Mouse (Mus musculus): ENCODE results near the gene Med13l. TPM values are rescaled to one million over a fixed set of nuclear protein-coding genes. Genes with fewer than 3 reads are reported as not detected.

Gene Med13l
- 7.3 and 7.4 TPM in 2 replicates for polyA plus RNA-seq (2012; rRNA removed)

DNA sequence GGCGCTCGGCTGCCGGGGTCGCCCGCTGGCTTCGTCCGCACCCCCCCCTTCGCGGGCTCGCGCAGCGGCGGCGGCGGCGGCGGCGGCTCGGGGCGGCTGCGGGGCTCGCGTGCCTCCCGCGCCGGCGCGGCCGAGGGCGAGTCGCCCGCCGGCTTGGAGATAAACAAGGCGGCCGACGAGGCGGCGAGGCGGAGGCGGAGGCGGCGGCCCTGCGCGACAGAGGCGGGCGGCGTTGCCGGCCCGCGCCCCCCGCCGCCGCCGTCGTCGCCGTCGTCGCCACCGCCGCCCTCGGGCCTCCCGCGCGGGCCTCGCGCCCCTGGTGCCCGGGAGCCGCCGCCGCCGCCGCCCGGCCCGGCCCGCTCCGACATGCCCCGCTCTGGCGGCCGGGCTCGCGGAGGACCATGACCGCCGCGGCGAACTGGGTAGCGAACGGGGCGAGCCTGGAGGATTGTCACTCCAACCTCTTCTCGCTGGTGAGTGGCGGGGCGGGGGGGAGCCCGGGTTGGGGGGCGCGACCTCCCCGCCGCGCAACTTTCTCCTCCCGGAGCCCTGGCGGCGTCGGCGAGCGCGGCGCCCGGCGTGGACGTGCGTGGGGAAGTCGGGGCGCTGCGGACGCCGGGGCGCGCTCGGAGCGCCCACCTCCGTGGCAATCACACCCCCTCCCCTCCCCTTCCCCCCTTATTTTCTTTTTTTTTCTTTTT is at the start of gene Med13l:
Med13l (plus strand) TSS at position 295 of the 701 bp plus-strand sequence.
- Histone ChIP-seq H3K36me3 (ENCODE audit: control insufficient read depth, insufficient read depth, low read length) (no peaks in the 10 kb centered on the region), H3K27me3 (ENCODE audit: control insufficient read depth, insufficient read depth, low read length) (no peaks in the 10 kb centered on the region), H3K27ac (ENCODE audit: control insufficient read depth, insufficient read depth, low read depth, low read length) (peak within 1 kb of the TSS; percentile 71), H3K4me1 (ENCODE audit: control insufficient read depth, insufficient read depth, low read length) (peaks cover 11% of the 10 kb centered on the region), H3K4me3 (ENCODE audit: control insufficient read depth, low read depth, low read length) (peak within 1 kb of the TSS; percentile 92)
- TF ChIP-seq CTCF (IDR thresholded peaks at IDR 0.05; ENCODE audit: control insufficient read depth, insufficient read depth, insufficient replicate concordance, low read depth, low read length) (no peak), POLR2A (IDR thresholded peaks at IDR 0.05; ENCODE audit: control insufficient read depth, low read depth, low read length) (no peak)

DNA sequence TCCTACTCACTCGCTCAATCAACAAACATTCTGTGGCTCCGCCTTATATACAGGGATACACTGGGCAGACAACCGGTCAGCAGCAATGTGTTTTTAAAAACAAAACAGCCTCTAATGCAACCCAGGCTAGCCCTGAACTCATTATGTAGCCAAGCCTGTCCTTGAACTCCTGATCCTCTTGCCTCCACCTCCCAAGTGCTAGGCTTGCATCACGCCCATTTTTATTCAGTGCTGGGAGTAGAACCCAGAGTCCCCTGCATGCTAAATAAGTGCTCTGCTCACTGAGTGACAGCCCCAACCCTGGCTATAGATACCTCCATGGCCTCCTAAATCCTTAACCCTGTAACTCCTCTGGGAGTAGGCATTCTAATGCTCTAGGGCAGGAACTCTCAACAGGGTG is 49.5 kb upstream of the Med13l start:
- Histone ChIP-seq H3K4me3 (ENCODE audit: control insufficient read depth, low read depth, low read length) (no peak overlapping the region), H3K27me3 (ENCODE audit: control insufficient read depth, insufficient read depth, low read length) (no peaks in the 10 kb centered on the region), H3K4me1 (ENCODE audit: control insufficient read depth, insufficient read depth, low read length) (peaks cover 12% of the 10 kb centered on the region), H3K36me3 (ENCODE audit: control insufficient read depth, insufficient read depth, low read length) (no peaks in the 10 kb centered on the region), H3K27ac (ENCODE audit: control insufficient read depth, insufficient read depth, low read depth, low read length) (no peak overlapping the region)
- TF ChIP-seq POLR2A (IDR thresholded peaks at IDR 0.05; ENCODE audit: control insufficient read depth, low read depth, low read length) (no peak), CTCF (IDR thresholded peaks at IDR 0.05; ENCODE audit: control insufficient read depth, insufficient read depth, insufficient replicate concordance, low read depth, low read length) (no peak)

DNA sequence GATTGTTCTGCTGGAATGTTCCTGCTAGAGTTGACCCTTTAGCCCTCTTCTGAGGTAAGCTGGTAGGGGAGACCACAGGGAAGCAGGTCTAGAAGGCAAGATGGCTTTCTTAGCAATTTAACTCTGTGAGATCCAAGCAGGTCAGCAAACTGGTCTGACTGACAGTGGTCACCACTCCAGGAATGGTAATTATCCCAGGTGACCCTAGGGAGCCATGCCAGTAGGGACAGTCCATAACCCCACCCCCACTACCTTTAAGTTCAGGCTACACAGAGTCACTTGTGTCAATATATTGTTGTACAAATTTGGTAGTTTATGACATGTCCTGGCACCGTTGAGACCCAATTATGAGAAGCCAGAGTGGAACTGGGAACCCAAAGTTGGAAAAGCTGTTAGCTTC is 47.5 kb upstream of the Med13l start:
- H3K27ac ChIP-seq (ENCODE audit: control insufficient read depth, insufficient read depth, low read depth, low read length) = no peak overlapping the region

DNA sequence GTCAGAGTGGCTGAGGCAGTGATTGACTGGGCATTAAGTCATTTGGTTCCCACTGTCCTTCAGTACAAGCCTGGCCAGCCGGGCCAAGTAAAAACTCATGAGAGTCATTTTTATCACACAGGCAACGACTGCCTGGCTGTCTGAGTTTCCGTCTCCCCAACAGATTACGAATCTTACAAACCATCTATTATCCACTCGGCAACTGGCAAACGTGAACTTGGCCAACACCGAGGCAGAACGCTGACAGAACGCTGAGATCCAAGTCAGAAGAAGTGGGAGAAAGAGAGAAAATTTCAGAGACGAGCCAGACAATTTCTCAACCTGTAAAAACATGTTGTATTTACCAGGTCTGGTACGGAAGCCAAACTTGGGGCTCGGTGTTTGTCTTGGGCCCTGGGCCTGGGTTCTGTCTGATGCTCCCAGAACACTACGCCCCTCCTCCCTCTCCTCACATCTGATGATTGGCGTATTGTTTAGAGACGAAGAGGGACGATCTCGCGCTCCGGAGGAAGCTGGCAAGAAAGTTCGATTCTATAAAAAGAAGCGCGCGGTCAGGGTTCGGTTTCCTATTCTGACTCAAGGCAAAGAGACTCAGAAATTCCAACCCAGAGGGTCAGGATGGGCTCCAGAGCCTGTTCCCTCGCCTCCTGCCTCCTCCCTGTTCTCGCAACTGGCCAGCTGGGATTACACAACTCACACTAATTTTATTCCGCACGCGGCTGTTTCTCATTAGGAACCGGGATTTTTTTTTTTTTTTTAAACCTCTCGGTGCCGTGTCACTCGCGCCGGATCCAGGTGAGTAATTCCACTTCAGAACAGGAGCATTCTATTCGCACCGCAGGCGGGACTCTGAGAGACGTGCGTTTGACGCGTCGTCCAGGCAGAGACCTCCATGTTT is 46.6 kb upstream of the Med13l start:
- Histone ChIP-seq H3K4me1 (ENCODE audit: control insufficient read depth, insufficient read depth, low read length) (peaks cover 21% of the 10 kb centered on the region), H3K36me3 (ENCODE audit: control insufficient read depth, insufficient read depth, low read length) (no peaks in the 10 kb centered on the region), H3K4me3 (ENCODE audit: control insufficient read depth, low read depth, low read length) (peak overlapping the region; percentile 75), H3K27ac (ENCODE audit: control insufficient read depth, insufficient read depth, low read depth, low read length) (no peak overlapping the region), H3K27me3 (ENCODE audit: control insufficient read depth, insufficient read depth, low read length) (no peaks in the 10 kb centered on the region)
- TF ChIP-seq CTCF (IDR thresholded peaks at IDR 0.05; ENCODE audit: control insufficient read depth, insufficient read depth, insufficient replicate concordance, low read depth, low read length) (no peak), POLR2A (IDR thresholded peaks at IDR 0.05; ENCODE audit: control insufficient read depth, low read depth, low read length) (no peak)

More for the DNA sequence above, 47.5 kb upstream of the Med13l start:
- Histone ChIP-seq H3K4me1 (ENCODE audit: control insufficient read depth, insufficient read depth, low read length) (peaks cover 19% of the 10 kb centered on the region), H3K36me3 (ENCODE audit: control insufficient read depth, insufficient read depth, low read length) (no peaks in the 10 kb centered on the region), H3K4me3 (ENCODE audit: control insufficient read depth, low read depth, low read length) (peak overlapping the region; percentile 7; the same call in 1 of the 2 replicates), H3K27me3 (ENCODE audit: control insufficient read depth, insufficient read depth, low read length) (no peaks in the 10 kb centered on the region)
- TF ChIP-seq CTCF (IDR thresholded peaks at IDR 0.05; ENCODE audit: control insufficient read depth, insufficient read depth, insufficient replicate concordance, low read depth, low read length) = no peak
- TF ChIP-seq POLR2A (IDR thresholded peaks at IDR 0.05; ENCODE audit: control insufficient read depth, low read depth, low read length) = no peak

DNA sequence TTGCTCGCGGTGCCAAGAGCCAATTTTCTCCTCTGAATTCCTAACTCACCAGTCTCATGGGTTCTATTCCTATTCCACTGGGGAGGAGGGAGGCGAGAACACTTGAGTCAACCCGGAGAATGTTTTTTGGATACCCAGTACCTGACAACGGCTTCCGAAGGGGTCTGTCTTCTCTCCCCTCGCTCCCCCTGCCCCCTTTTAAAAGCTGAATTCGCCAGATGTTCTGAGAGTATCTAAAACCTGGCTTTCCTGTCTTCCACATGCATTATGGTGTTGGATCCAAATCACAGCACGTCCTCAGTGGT is 46.0 kb upstream of the Med13l start:
- no peaks in the 10 kb centered on the region for H3K36me3 ChIP-seq (ENCODE audit: control insufficient read depth, insufficient read depth, low read length)
- H3K27ac ChIP-seq (ENCODE audit: control insufficient read depth, insufficient read depth, low read depth, low read length) = no peak overlapping the region
- no peaks in the 10 kb centered on the region for H3K27me3 ChIP-seq (ENCODE audit: control insufficient read depth, insufficient read depth, low read length)
- TF ChIP-seq POLR2A (IDR thresholded peaks at IDR 0.05; ENCODE audit: control insufficient read depth, low read depth, low read length) (no peak), CTCF (IDR thresholded peaks at IDR 0.05; ENCODE audit: control insufficient read depth, insufficient read depth, insufficient replicate concordance, low read depth, low read length) (no peak)
- peak overlapping the region; percentile 75 for H3K4me3 ChIP-seq (ENCODE audit: control insufficient read depth, low read depth, low read length)
- peaks cover 21% of the 10 kb centered on the region for H3K4me1 ChIP-seq (ENCODE audit: control insufficient read depth, insufficient read depth, low read length)

DNA sequence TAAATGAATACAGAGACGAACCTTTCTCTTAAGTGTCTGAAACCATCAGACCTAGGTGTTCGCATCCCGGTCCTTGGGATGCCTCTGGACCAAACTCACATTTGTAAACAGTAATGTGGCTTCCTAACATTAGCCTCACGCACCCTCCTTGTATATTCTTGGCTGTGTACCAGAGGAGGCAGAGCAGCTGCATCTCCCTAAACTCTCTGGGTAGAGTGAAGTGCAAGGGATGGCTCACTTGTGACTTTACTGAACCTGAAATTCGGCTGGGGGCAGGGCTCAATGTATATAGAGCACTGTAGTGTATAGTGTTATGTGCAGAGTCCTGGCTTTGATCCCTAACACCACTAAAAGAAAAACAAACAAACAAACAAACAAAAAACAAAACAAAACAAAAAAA is 45.6 kb upstream of the Med13l start:
- Histone ChIP-seq H3K4me1 (ENCODE audit: control insufficient read depth, insufficient read depth, low read length) (peaks cover 21% of the 10 kb centered on the region), H3K27me3 (ENCODE audit: control insufficient read depth, insufficient read depth, low read length) (no peaks in the 10 kb centered on the region), H3K36me3 (ENCODE audit: control insufficient read depth, insufficient read depth, low read length) (no peaks in the 10 kb centered on the region), H3K27ac (ENCODE audit: control insufficient read depth, insufficient read depth, low read depth, low read length) (no peak overlapping the region), H3K4me3 (ENCODE audit: control insufficient read depth, low read depth, low read length) (peak overlapping the region; percentile 75; the same call in 1 of the 2 replicates)
- TF ChIP-seq CTCF (IDR thresholded peaks at IDR 0.05; ENCODE audit: control insufficient read depth, insufficient read depth, insufficient replicate concordance, low read depth, low read length) (no peak), POLR2A (IDR thresholded peaks at IDR 0.05; ENCODE audit: control insufficient read depth, low read depth, low read length) (no peak)

DNA sequence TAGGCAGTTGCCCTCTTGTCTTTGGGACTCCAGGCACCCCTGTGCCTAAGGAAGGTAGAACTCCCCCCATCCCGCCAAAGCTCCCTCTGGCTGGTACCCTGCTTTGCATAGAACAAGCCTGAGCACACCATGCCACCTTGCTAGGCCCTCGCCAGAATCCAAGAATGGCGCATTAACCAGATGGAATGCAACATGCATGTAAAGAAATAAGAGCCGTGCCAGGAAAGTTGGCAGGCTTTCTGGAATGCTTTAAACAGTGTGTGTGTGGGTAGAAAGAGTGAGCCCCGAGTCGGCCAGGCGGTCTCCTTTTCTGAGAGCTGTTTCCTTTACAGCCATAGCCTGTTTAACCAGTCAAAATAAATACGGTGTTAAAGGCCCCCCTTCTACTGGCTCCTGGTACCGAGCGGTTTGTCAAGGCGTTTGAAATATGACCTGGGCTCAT is 45.2 kb upstream of the Med13l start:
- H3K36me3 ChIP-seq (ENCODE audit: control insufficient read depth, insufficient read depth, low read length) = no peaks in the 10 kb centered on the region
- H3K27me3 ChIP-seq (ENCODE audit: control insufficient read depth, insufficient read depth, low read length) = no peaks in the 10 kb centered on the region
- peaks cover 21% of the 10 kb centered on the region for H3K4me1 ChIP-seq (ENCODE audit: control insufficient read depth, insufficient read depth, low read length)
- no peak overlapping the region for H3K4me3 ChIP-seq (ENCODE audit: control insufficient read depth, low read depth, low read length)
- no peak for TF ChIP-seq POLR2A (IDR thresholded peaks at IDR 0.05; ENCODE audit: control insufficient read depth, low read depth, low read length)
- TF ChIP-seq CTCF (IDR thresholded peaks at IDR 0.05; ENCODE audit: control insufficient read depth, insufficient read depth, insufficient replicate concordance, low read depth, low read length) = no peak
- H3K27ac ChIP-seq (ENCODE audit: control insufficient read depth, insufficient read depth, low read depth, low read length) = no peak overlapping the region

Data from testis, adult 2 months (tissue).